Mouse (Mus musculus) CH12.LX (cell line): ENCODE measurements at regions not wholly inside any gene's neighbourhood (a gene's known extent, or its start where the extent isn't known, plus 50 kb on each side); places are given as distances from the start of the nearest gene placed in this dataset.

Experiments
- DNase-seq: peaks from one replicate; pipeline ENCODE4 v3.0.0-alpha.2; 2013; ENCODE audit errors: extremely low read depth
- H3K27ac ChIP-seq: 2 replicates; pipeline ENCODE4 v1.5.1; 2012; ENCODE audit warnings: low read depth, mild to moderate bottlenecking, control low read depth, moderate library complexity; ENCODE audit not compliant: insufficient read depth
- H3K27me3 ChIP-seq: replicated peaks from 2 replicates; pipeline ENCODE3; 2012; ENCODE audit warnings: inconsistent platforms
- H3K36me3 ChIP-seq, 2 experiments: replicated peaks in 1 of 2; 2 replicates each; pipeline versions ENCODE3 to v1.6.1; 2012; ENCODE audit warnings: inconsistent platforms in 1 of 2, low read length in 1 of 2, mild to moderate bottlenecking in 1 of 2, mixed read lengths in 1 of 2, moderate library complexity in 1 of 2; ENCODE audit not compliant: control insufficient read depth in 1 of 2, insufficient read depth in 1 of 2
- H3K4me1 ChIP-seq, 2 experiments: 2 replicates each; pipeline ENCODE4 v1.6.1; 2012; ENCODE audit warnings: inconsistent platforms in 1 of 2, moderate library complexity in 1 of 2; ENCODE audit not compliant: insufficient read depth in 2 of 2, control insufficient read depth in 1 of 2
- H3K4me2 ChIP-seq: 2 replicates; pipeline ENCODE4 v1.6.1; 2012; ENCODE audit warnings: low read depth, mild to moderate bottlenecking, control low read depth; ENCODE audit not compliant: poor library complexity, insufficient read depth, severe bottlenecking
- H3K4me3 ChIP-seq, 3 experiments: fragments of 150-350 bp in 1 of 3; sonication (generic) in 1 of 3; replicated peaks in 1 of 3; 2 replicates each; pipeline versions ENCODE3 to v1.5.1; 2011 to 2012; ENCODE audit warnings: low read depth in 2 of 3, low read length in 2 of 3, mild to moderate bottlenecking in 2 of 3, moderate library complexity in 2 of 3, control low read depth in 1 of 3, improper control_type of control experiment in 1 of 3, inconsistent platforms in 1 of 3, mixed read lengths in 1 of 3; ENCODE audit not compliant: poor library complexity in 1 of 3
- H3K79me2 ChIP-seq: replicated peaks from 2 replicates; pipeline ENCODE4 v1.6.1; 2012; ENCODE audit warnings: mild to moderate bottlenecking, moderate library complexity; ENCODE audit not compliant: control insufficient read depth, poor library complexity, insufficient read depth, severe bottlenecking; ENCODE audit errors: extremely low read depth
- H3K9ac ChIP-seq: 2 replicates; pipeline ENCODE4 v1.6.1; 2012; ENCODE audit warnings: low read depth, mild to moderate bottlenecking, control low read depth, moderate library complexity; ENCODE audit not compliant: insufficient read depth
- H3K9me3 ChIP-seq: replicated peaks from 2 replicates; pipeline ENCODE3; 2012; ENCODE audit warnings: low read length, inconsistent platforms, mixed read lengths
- CHD1 ChIP-seq: IDR thresholded peaks from 2 replicates; pipeline ENCODE4 v1.6.1; 2012; ENCODE audit warnings: low read depth, low read length, improper control_type of control experiment, inconsistent platforms
- CHD2 ChIP-seq: IDR thresholded peaks from 2 replicates; pipeline ENCODE4 v1.6.1; 2011; ENCODE audit warnings: low read length, improper control_type of control experiment
- CTCF ChIP-seq, 2 experiments: IDR thresholded peaks in 1 of 2; conservative IDR thresholded peaks in 1 of 2; 2 replicates each; pipeline ENCODE4 v1.5.1; 2011 to 2012; ENCODE audit warnings: low read depth in 2 of 2, low read length in 2 of 2, improper control_type of control experiment in 1 of 2, inconsistent platforms in 1 of 2, mild to moderate bottlenecking in 1 of 2, moderate library complexity in 1 of 2
- E2F4 ChIP-seq: IDR thresholded peaks from 2 replicates; pipeline ENCODE4 v1.6.1; 2011; ENCODE audit warnings: low read depth, low read length, improper control_type of control experiment; ENCODE audit not compliant: insufficient replicate concordance
- EP300 ChIP-seq: IDR thresholded peaks from 2 replicates; pipeline ENCODE4 v1.6.1; 2011; ENCODE audit warnings: low read length, improper control_type of control experiment
- ETS1 ChIP-seq: conservative IDR thresholded peaks from 2 replicates; pipeline ENCODE4 v1.6.1; 2012; ENCODE audit warnings: low read depth, mild to moderate bottlenecking, inconsistent platforms, low read length, improper control_type of control experiment, moderate library complexity
- JUN ChIP-seq: IDR thresholded peaks from 2 replicates; pipeline ENCODE4 v1.6.1; 2011; ENCODE audit warnings: low read depth, mild to moderate bottlenecking, low read length, improper control_type of control experiment, moderate library complexity; ENCODE audit not compliant: insufficient read depth
- JUND ChIP-seq: conservative IDR thresholded peaks from 2 replicates; pipeline ENCODE4 v1.6.1; 2011; ENCODE audit warnings: low read depth, low read length, improper control_type of control experiment
- MAX ChIP-seq: IDR thresholded peaks from 2 replicates; pipeline ENCODE4 v1.6.1; 2011; ENCODE audit warnings: low read length, improper control_type of control experiment
- MAZ ChIP-seq: IDR thresholded peaks from 2 replicates; pipeline ENCODE4 v1.6.1; 2012; ENCODE audit warnings: low read depth, mild to moderate bottlenecking, inconsistent platforms, low read length, improper control_type of control experiment, moderate library complexity
- MEF2A ChIP-seq: IDR thresholded peaks from 2 replicates; pipeline ENCODE4 v1.6.1; 2014; ENCODE audit warnings: low read depth, mild to moderate bottlenecking, inconsistent platforms, low read length, improper control_type of control experiment, borderline replicate concordance
- MYC ChIP-seq: IDR thresholded peaks from 2 replicates; pipeline ENCODE4 v1.6.1; 2011; ENCODE audit warnings: low read depth, mild to moderate bottlenecking, improper control_type of control experiment, low read length
- NRF1 ChIP-seq: IDR thresholded peaks from 2 replicates; pipeline ENCODE4 v1.6.1; 2014; ENCODE audit warnings: low read depth, mild to moderate bottlenecking, inconsistent platforms, low read length, improper control_type of control experiment, moderate library complexity
- POLR2A ChIP-seq: IDR thresholded peaks from 2 replicates; pipeline ENCODE4 v1.6.1; 2011; ENCODE audit warnings: low read depth, mild to moderate bottlenecking, improper control_type of control experiment, low read length
- RCOR1 ChIP-seq: conservative IDR thresholded peaks from 2 replicates; pipeline ENCODE4 v1.6.1; 2012; ENCODE audit warnings: low read depth, mild to moderate bottlenecking, inconsistent platforms, low read length, improper control_type of control experiment
- SIN3A ChIP-seq: IDR thresholded peaks from 2 replicates; pipeline ENCODE4 v1.6.1; 2012; ENCODE audit warnings: low read length, improper control_type of control experiment, inconsistent platforms
- SMC3 ChIP-seq: IDR thresholded peaks from 2 replicates; pipeline ENCODE4 v1.6.1; 2011; ENCODE audit warnings: low read depth, low read length, improper control_type of control experiment
- TBP ChIP-seq: conservative IDR thresholded peaks from 2 replicates; pipeline ENCODE4 v1.6.1; 2011; ENCODE audit warnings: low read depth, low read length, improper control_type of control experiment
- TCF12 ChIP-seq: IDR thresholded peaks from 2 replicates; pipeline ENCODE4 v1.6.1; 2014; ENCODE audit warnings: low read depth, mild to moderate bottlenecking, inconsistent platforms, low read length, improper control_type of control experiment
- UBTF ChIP-seq: IDR thresholded peaks from 2 replicates; pipeline ENCODE4 v1.6.1; 2012; ENCODE audit warnings: low read depth, mild to moderate bottlenecking, inconsistent platforms, low read length, improper control_type of control experiment, moderate library complexity
- USF1 ChIP-seq: IDR thresholded peaks from 2 replicates; pipeline ENCODE4 v1.6.1; 2014; ENCODE audit warnings: low read depth, mild to moderate bottlenecking, inconsistent platforms, low read length, improper control_type of control experiment
- ZC3H11A ChIP-seq: IDR thresholded peaks from 2 replicates; pipeline ENCODE4 v1.6.1; 2012; ENCODE audit warnings: low read depth, mild to moderate bottlenecking, inconsistent platforms, low read length, improper control_type of control experiment
- dilution Hi-C: fragments of 300-500 bp; cut with MboI; formaldehyde crosslinking; loops from 2 replicates; pipeline ENCODE4 v1.14.3; 2020; ENCODE audit warnings: low sequenced_read_pairs; ENCODE audit not compliant: extremely low pct_unique_long_range_greater_than_20kb, extremely low pct_ligation_motif_present
- in situ Hi-C: fragments of 300-500 bp; cut with MboI; formaldehyde crosslinking; loops from 3 replicates; pipeline ENCODE4 v1.14.3; 2019; ENCODE audit warnings: low sequenced_read_pairs, low pct_ligation_motif_present, low pct_unique_long_range_greater_than_20kb, mixed read lengths

DNA sequence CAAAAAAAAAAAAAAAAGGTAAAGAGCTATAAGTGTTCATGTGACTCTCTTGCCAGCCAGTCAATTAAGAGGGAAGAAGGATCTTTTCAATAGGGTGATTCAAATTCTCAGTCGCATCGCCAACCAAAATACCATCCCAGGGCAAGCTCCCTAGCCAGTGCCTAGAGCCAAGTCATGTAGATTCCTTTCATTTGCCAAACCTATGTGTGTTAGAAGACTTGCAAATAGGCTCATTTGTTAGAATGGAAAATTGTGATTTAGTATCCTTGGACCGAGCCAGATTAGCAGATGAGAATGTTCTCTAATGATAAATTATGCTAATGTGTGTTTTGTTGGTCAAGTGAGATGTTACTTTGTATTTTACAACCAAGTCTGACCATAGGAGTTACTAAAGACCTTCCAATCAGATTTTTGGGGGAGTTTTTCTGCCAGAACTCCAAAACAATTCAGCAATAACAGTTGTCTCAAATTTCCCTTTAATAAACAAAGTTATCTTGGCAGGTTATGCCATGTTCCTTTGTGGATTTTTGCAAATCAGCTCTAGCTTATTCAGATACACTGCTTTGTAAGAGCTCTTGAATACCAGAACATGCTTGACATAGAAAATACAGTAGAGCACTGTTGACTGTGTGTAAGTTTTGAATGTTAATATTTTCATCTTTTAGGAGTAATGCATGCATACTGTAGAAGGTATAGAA, 328.4 kb upstream of the Pard3b start:
- TF ChIP-seq ZC3H11A (no peak), POLR2A (no peak), ETS1 (no peak), CHD2 (no peak), JUND (no peak), SIN3A (no peak), CTCF (conservative IDR thresholded peaks at IDR 0.05 in 1 of 2, IDR thresholded peaks at IDR 0.05 in 1 of 2; ENCODE audit: low read depth in 2 of 2, low read length in 2 of 2) (no peak), CHD1 (no peak), MAZ (no peak), MEF2A (no peak), E2F4 (no peak), MYC (no peak), TCF12 (no peak), UBTF (no peak), MAX (no peak), NRF1 (no peak), TBP (no peak), SMC3 (no peak), JUN (no peak), USF1 (no peak)
- no peaks in the 10 kb centered on the region for H3K36me3 ChIP-seq
- H3K4me2 ChIP-seq, result no peak overlapping the region
- H3K79me2 ChIP-seq, result no peaks in the 10 kb centered on the region
- in situ Hi-C loops, result no loop called here
- no peak overlapping the region for H3K9ac ChIP-seq
- H3K9me3 ChIP-seq, result no peaks in the 10 kb centered on the region
- dilution Hi-C loops, result no loop called here
- DNase-seq, result no peak
- no peak overlapping the region for H3K4me3 ChIP-seq
- no peaks in the 10 kb centered on the region for H3K27me3 ChIP-seq
- no peak overlapping the region for H3K27ac ChIP-seq
- no peaks in the 10 kb centered on the region for H3K4me1 ChIP-seq

DNA sequence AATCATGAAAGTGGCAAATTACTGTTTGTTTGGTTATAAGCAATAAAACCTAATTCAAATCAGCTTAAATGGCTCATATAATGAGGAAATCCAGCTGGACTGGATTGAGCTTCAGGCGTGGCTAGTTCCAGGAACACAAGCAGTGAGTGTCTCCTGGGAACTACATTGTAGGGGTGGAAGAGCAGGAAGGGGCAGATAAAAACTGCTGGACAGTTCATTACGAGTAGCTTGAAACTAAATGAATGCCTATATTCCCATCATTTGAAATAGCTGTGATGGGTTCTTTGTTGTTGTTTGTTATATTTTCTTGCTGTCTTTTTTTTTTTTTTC, 327.9 kb upstream of the Pard3b start:
- Histone ChIP-seq H3K79me2 (no peaks in the 10 kb centered on the region), H3K36me3 (no peaks in the 10 kb centered on the region), H3K9me3 (no peaks in the 10 kb centered on the region), H3K4me2 (no peak overlapping the region), H3K27ac (no peak overlapping the region), H3K9ac (no peak overlapping the region), H3K4me3 (no peak overlapping the region)
- dilution Hi-C loops (no loop called here), in situ Hi-C loops (no loop called here)
- no peak for DNase-seq
- TF ChIP-seq JUN, result no peak
- TF ChIP-seq CHD2, result no peak
- no peak for TF ChIP-seq NRF1
- TF ChIP-seq RCOR1, result no peak
- no peak for TF ChIP-seq MAZ
- no peak for TF ChIP-seq USF1
- TF ChIP-seq EP300, result no peak
- TF ChIP-seq UBTF, result no peak
- TF ChIP-seq, all 38 proteins: peak for 0
- H3K4me1 ChIP-seq, result no peaks in the 10 kb centered on the region
- no peaks in the 10 kb centered on the region for H3K27me3 ChIP-seq
